Mouse (Mus musculus) Patski (cell line): ENCODE results near the gene Dnph1. TPM values are rescaled to one million over a fixed set of nuclear protein-coding genes. Genes with fewer than 3 reads are reported as not detected.
"Not testable (repeated sequence)": the region's sequence is repeated elsewhere in the genome, so short reads cannot be mapped to it uniquely, and the experiment has no call there.

ENCODE experiments used
- ATAC-seq: fragments of 100-300 bp; one replicate; pipeline ENCODE4 v1.8.0; 2021
- CTCF ChIA-PET: fragments of 350-600 bp; sonication (Branson Sonifier 250); formaldehyde crosslinking; loops from one replicate; lab custom pipeline; 2022; ENCODE audit warnings: inconsistent platforms; lab: Charles Lee
- POLR2A ChIA-PET: fragments of 350-600 bp; sonication (Branson Sonifier 250); formaldehyde crosslinking; loops from one replicate; lab custom pipeline; 2022; ENCODE audit warnings: antibody characterized with exemption, inconsistent platforms; lab: Charles Lee
- DNase-seq: peaks from one replicate; pipeline ENCODE4 v3.0.0-alpha.2; 2011; ENCODE audit warnings: low read depth, low spot score
- H3K27me3 ChIP-seq: fragments of 371-371 bp; one replicate; pipeline ENCODE4 v1.5.1; 2021
- CTCF ChIP-seq: fragments of 100-300 bp; IDR thresholded peaks from one replicate; pipeline ENCODE4 v1.5.1; 2021
- in situ Hi-C: fragments of 300-500 bp; cut with MboI; formaldehyde crosslinking; loops from 3 replicates; pipeline ENCODE4 v1.11.1; 2018; ENCODE audit warnings: low pct_unique_long_range_greater_than_20kb, mixed read lengths
- polyA plus RNA-seq: library from polyadenylated mRNA; unstranded; gene quantifications from one replicate; pipeline ENCODE4 v1.2.3, GENCODE M21; 2021

The Dnph1 gene
- polyA plus RNA-seq, 1 experiment from 2014 or later, result 16.9 TPM

GRCm38 (mm10) chr17:46462226-46462625, 34.3 kb upstream of the Dnph1 start:
- no peak for TF ChIP-seq CTCF
- ATAC-seq (no peak), DNase-seq (no peak)
- in situ Hi-C loops, result no loop called here
- H3K27me3 ChIP-seq, result peaks cover 59% of the 10 kb centered on the region
- ChIA-PET POLR2A (no interaction called here), CTCF (no interaction called here)

GRCm38 (mm10) chr17:46467830-46468229, 28.7 kb upstream of the Dnph1 start:
- TF ChIP-seq CTCF, result no peak
- ATAC-seq (no peak), DNase-seq (no peak)
- H3K27me3 ChIP-seq, result peaks cover 28% of the 10 kb centered on the region
- CTCF ChIA-PET, result no interaction called here
- POLR2A ChIA-PET, result no interaction called here
- in situ Hi-C loops, result no loop called here

GRCm38 (mm10) chr17:46476601-46477000, 19.9 kb upstream of the Dnph1 start:
- CTCF ChIA-PET, result no interaction called here
- no peak for TF ChIP-seq CTCF
- POLR2A ChIA-PET, result no interaction called here
- H3K27me3 ChIP-seq, result peaks cover 30% of the 10 kb centered on the region
- no peak for ATAC-seq
- no peak for DNase-seq
- in situ Hi-C loops, result no loop called here

- ATAC-seq (no peak), DNase-seq (no peak)
- ChIA-PET CTCF (no interaction called here), POLR2A (no interaction called here)
- H3K27me3 ChIP-seq, result peaks cover 30% of the 10 kb centered on the region
- in situ Hi-C loops, result no loop called here
- TF ChIP-seq CTCF, result no peak
Observed at GRCm38 (mm10) chr17:46477286-46477685, 19.2 kb upstream of the Dnph1 start.

- DNase-seq (no peak), ATAC-seq (no peak)
- ChIA-PET CTCF (no interaction called here), POLR2A (no interaction called here)
- peaks cover 62% of the 10 kb centered on the region for H3K27me3 ChIP-seq
- in situ Hi-C loops, result no loop called here
- no peak for TF ChIP-seq CTCF
Observed at GRCm38 (mm10) chr17:46483561-46484001, 12.9 kb upstream of the Dnph1 start.

- no peak for TF ChIP-seq CTCF
- ChIA-PET CTCF (no interaction called here), POLR2A (no interaction called here)
- ATAC-seq (no peak), DNase-seq (no peak)
- in situ Hi-C loops, result no loop called here
- H3K27me3 ChIP-seq, result peaks cover 60% of the 10 kb centered on the region
Observed at GRCm38 (mm10) chr17:46484021-46484431, 12.5 kb upstream of the Dnph1 start.

- in situ Hi-C loops, result no loop called here
- DNase-seq (no peak), ATAC-seq (no peak)
- peaks cover 55% of the 10 kb centered on the region for H3K27me3 ChIP-seq
- TF ChIP-seq CTCF, result no peak
- ChIA-PET CTCF (no interaction called here), POLR2A (no interaction called here)
Observed at GRCm38 (mm10) chr17:46484461-46484875, 12.0 kb upstream of the Dnph1 start.

- TF ChIP-seq CTCF, result no peak
- in situ Hi-C loops, result no loop called here
Observed at GRCm38 (mm10) chr17:46486995-46487394, 9.5 kb upstream of the Dnph1 start.

GRCm38 (mm10) chr17:46487431-46487830, 9.1 kb upstream of the Dnph1 start, which contains the start of gene Ttbk1:
Gene Ttbk1, minus strand, starts transcription at chr17:46487675.
- TF ChIP-seq CTCF, result no peak
- POLR2A ChIA-PET, result no interaction called here
- CTCF ChIA-PET, result no interaction called here
- no peak for DNase-seq
- no peak for ATAC-seq
- H3K27me3 ChIP-seq, result peaks cover 51% of the 10 kb centered on the region
- in situ Hi-C loops, result no loop called here

More at GRCm38 (mm10) chr17:46486995-46487394, 9.5 kb upstream of the Dnph1 start:
- ATAC-seq (no peak), DNase-seq (no peak)
- peaks cover 53% of the 10 kb centered on the region for H3K27me3 ChIP-seq
- POLR2A ChIA-PET, result no interaction called here
- CTCF ChIA-PET, result no interaction called here

- ChIA-PET POLR2A (no interaction called here), CTCF (no interaction called here)
- ATAC-seq (no peak), DNase-seq (no peak)
- TF ChIP-seq CTCF, result no peak
- peaks cover 2% of the 10 kb centered on the region for H3K27me3 ChIP-seq
- in situ Hi-C loops, result no loop called here
Observed at GRCm38 (mm10) chr17:46495486-46495885, 1.0 kb upstream of the Dnph1 start.

GRCm38 (mm10) chr17:46496081-46496480, 430 bp upstream of the Dnph1 start:
- CTCF ChIA-PET, result interaction anchor here (0.9 kb wide), 1 partner anchor 11 kb away, joined by 3 read pairs; no protein-coding TSS in a partner anchor
- ATAC-seq, in situ Hi-C loops, DNase-seq, H3K27me3 ChIP-seq, POLR2A ChIA-PET: not testable (repeated sequence)

- ChIA-PET POLR2A (no interaction called here), CTCF (no interaction called here)
- in situ Hi-C loops, result no loop called here
- TF ChIP-seq CTCF, result no peak
- ATAC-seq, result no peak
- H3K27me3 ChIP-seq, result no peaks in the 10 kb centered on the region
- DNase-seq, result no peak
Observed at GRCm38 (mm10) chr17:46497956-46498355, 1.4 kb downstream of the Dnph1 start.
